Mouse (Mus musculus) bone marrow, adult 2 months (tissue): ENCODE results near the gene Col25a1.

ENCODE experiments used
- CTCF ChIP-seq: fragments of 200-500 bp; IDR thresholded peaks from 2 replicates; pipeline ENCODE4 v1.5.1; 2011; ENCODE audit warnings: low read length, control low read depth; ENCODE audit not compliant: control insufficient read depth, insufficient read depth
- POLR2A ChIP-seq: fragments of 200-500 bp; IDR thresholded peaks from 2 replicates; pipeline ENCODE4 v1.6.1; 2011; ENCODE audit warnings: low read depth, mild to moderate bottlenecking, control low read depth, low read length, borderline replicate concordance; ENCODE audit not compliant: control insufficient read depth

DNA sequence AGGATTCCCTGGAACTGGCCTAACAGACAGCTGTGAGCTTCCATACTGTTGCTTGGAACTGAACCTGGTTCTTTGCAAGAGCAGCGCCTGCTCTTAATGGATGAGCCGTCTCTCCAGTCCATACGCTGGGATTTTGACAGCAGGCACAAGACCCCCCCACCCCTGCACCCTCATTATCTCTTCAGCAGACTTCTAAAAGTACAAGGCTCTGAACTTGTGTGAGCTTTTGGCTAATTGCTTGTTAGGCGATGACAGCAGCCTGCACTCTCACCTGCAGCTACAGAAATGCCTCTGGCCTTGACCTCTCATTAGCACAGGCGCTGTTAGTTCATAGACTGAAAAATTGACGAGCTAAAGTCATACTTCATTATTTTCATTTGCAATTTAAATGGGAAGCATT lies 14.4 kb upstream of the Col25a1 start:
- TF ChIP-seq POLR2A (no peak), CTCF (no peak)
